Mouse (Mus musculus) liver, embryonic 14.5 days (tissue): ENCODE data around the gene Kif26b.

Source experiments
- CTCF ChIP-seq: IDR thresholded peaks from 2 replicates; pipeline ENCODE4 v1.5.1; 2016; ENCODE audit warnings: antibody characterized with exemption, low read depth, control low read depth
- EP300 ChIP-seq: IDR thresholded peaks from 2 replicates; pipeline ENCODE4 v1.6.1; 2016; ENCODE audit warnings: antibody characterized with exemption, low read depth

- TF ChIP-seq CTCF (no peak), EP300 (no peak)
These were observed 112.9 kb downstream of the Kif26b start for GRCm38 (mm10) chr1:178641788-178642187.
